Mouse (Mus musculus) granulocyte monocyte progenitor cell, adult 5-6 weeks (primary cell): ENCODE results near the gene Pigw. TPM values are rescaled to one million over a fixed set of nuclear protein-coding genes. Genes with fewer than 3 reads are reported as not detected.
A peak's percentile ranks its signal among the peaks of the same experiment; 100 is the strongest.

Source experiments
- ATAC-seq: replicated peaks from 2 replicates; pipeline ENCODE4 v1.8.0; 2016; ENCODE audit warnings: mild to moderate bottlenecking, moderate TSS enrichment, inconsistent platforms; ENCODE audit not compliant: poor library complexity, severe bottlenecking
- total RNA-seq, 2 experiments: library from RNA; stranded (forward) in 1 of 2; stranded (reverse) in 1 of 2; fragments of 200-712, 200-1000 nt in 1 of 2; fragments of >200 nt in 1 of 2; fragmentation: Nextera tagmentation in 1 of 2; gene quantifications; 2 replicates each; pipeline ENCODE4 v1.2.3; 2014 to 2017

Gene Pigw
- total RNA-seq (2014; fragmentation: Nextera tagmentation) (5.0 and 5.8 TPM in 2 replicates), total RNA-seq (2017) (7.8 and 8.3 TPM in 2 replicates)

DNA sequence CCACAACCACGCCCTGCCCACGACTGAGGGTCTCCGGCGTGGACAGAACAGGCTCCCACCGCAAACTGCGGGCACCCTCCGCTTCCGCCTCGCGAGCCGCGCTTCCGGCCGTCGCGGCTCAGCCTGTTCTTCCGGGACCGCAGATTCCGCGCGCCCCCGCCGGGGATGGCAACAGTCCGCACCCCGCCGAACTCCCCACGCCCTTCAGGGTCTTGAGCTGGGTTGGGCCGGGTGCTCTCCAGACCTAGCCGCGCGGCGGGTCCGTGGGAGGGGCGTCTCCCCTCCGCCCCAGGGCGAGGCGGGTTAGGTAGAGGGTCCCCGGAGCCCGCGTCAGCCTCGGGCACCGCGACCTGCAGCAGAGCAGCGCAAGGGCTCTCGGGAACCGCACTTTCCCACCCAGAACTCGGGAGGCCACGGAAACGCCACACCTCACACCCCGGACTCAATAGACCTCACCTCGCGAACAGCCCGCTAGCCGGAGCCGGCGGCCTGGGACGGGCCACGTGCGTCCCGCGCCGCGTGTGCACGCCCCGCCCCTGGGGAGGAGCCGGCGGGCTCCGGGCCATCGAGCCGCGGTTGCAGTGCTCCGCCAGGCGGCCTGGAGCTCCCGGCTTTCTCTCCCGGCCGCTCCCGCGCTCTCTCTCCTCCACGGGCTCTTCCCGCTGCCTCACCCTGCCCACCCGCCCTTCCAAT is at the start of gene Pigw, which contains the start of gene Myo19:
TSS of gene Pigw (minus strand) at position 514 of the 693 bp plus-strand sequence.
TSS of gene Myo19 (plus strand) at position 377 of the 693 bp plus-strand sequence.
- peak; percentile 79 for ATAC-seq

DNA sequence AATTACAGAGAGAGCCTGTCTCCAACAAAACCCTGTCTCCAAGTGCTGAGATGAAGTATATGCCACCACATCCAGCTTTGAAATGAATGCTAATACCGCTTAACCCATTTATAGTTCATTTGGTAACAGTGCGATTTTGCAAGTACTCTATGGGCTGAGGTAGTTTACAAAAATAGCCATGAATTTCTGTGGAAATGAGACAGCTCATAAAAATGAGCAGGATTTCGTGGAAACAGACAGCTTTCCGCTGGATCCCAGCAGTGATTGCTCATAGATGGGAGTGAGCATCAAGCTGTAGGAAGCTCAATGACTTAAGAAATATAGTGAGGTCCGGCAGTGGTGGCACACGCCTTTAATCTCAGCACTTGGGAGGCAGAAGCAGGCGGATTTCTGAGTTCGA is 40.9 kb upstream of the Pigw start:
- ATAC-seq = no peak

DNA sequence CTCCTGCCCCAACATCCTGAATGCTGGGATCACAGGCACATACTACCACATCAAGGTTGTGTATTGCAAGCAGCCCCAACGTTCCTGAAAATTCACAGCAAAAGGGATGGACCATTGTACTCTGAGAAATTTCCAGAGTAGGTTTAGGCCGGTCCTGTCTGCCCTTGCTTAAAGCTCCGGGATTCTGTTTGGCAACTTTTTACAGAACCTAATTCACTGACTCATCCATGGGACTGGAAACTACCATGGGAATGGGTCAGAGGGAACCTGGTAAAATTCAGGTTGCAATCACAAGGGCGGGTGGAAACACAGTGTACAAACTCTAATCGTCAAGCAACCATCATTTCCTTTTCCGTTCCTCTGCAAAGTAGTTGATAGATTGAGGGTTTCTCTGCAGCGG is 39.9 kb upstream of the Pigw start:
- no peak for ATAC-seq

DNA sequence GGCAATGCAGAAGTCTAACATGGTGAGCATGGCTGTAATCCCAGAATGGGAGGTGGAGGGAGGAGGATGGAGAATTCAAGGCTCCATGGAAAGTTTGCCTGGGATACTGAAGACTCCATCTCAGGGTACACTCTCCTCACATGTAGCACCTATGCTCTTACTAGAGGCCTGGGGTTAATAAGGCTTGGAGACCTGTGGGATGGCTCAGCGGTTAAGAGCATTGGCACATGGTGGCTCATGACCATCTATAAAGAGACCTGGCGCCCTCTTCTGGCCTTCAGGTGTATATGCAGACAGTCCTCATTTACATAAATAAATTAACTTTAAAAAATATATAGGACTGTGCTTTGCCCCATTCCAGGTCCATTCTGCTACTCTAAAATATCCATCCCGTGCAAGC is 39.2 kb upstream of the Pigw start:
- ATAC-seq = peak; percentile 38; the same call in 1 of the 2 replicates

DNA sequence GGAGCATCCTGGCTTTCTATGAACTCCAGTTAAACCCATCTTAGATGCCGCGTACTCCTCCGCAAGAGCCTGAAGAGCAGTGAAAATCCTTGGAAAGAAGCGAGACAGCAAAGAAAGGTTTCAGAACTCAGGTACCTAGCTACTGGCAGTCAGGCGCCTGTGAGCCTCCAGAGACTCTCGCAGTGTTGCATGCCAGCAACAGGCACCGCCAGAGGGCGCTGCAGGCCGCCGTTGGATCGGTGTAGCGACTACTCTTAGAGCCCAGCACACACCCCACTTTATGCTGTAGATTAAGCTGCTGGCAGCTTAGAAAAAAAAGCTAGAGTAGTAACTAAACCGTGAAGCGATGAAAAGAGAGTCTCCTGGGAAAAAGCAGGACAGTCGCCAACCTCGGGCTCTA is 38.3 kb upstream of the Pigw start:
- ATAC-seq = peak; percentile 56; the same call in 1 of the 2 replicates

DNA sequence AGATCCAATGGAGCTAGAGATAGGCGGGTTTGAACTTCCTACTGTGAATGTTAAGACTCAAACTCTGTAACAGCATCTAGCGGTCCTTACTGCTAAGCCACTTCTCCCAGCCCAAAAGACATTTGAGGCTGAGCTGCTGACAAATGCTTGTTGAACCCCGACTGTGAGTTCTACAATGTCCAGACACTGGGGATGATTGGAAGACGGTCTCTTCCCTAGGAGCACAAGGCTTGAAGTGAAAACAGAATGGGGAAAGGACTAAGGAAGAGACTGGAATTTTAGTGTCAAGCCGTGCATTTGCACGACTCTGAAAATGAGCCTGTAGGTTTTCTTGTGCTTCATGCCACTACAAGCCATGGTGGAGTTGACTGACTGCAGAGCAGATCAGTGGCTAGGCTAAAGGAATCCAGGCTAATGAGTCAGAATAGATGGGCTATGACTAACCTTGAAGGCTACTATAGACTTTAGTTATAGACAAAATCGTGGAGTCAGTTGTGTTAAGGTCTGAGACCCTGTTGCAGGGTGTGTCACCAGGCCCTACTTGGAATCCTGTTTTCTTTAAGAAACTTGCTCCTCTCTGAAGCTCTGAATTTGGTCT is 36.7 kb upstream of the Pigw start:
- ATAC-seq = no peak

DNA sequence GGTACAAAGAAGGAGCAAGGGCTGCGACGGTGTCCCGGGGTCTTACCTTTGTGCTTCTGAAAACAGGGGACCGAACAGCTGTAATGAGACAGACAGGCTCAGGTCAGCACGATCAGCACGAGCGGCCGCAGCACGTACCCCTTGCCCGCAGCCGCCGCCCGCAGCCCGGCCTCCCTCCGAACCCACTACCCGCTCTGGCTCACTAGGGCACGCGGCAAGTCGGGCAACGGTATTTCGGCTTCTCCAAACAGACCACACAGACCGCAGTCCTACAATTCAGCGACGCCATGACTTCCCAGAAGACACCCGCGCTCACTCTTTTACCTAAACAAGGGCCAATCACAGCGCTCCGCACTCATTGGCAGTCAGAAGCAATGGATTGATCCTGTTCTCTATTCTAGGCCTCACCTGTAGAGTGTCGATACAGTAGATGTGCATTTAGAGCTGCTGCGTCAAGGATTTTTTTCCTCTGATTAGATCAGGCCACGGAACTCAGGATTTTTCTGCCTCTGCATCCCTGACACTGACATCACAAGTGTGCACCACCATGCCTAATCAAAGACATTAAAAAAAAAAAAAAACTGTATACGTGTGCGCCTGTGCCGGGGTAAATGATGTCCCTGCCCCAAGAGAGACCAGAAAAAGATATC is 36.1 kb upstream of the Pigw start, which contains the start of gene Znhit3:
TSS of gene Znhit3 (minus strand) at position 314 of the 650 bp plus-strand sequence.
- peak; percentile 95 for ATAC-seq

DNA sequence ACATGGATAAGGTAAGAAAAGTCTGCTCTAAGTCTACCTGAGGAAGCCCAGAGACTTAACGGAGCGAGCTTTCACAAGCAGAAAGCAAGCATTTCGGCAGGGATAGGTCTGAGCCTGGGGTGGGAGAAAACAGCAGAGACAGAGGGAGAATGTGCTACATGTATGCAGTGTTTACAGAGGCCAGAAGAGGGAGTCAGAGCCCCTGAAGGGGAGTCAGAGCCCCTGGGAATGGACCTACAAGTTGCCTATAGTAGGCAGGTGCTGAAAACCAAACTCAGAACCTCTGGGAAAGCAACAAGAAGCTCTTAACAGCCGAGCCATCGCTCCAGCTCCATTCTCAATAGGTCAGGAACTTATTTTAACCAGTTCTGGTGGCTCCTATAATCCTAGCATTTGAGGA is 34.6 kb upstream of the Pigw start:
- peak; percentile 21; the same call in 1 of the 2 replicates for ATAC-seq

DNA sequence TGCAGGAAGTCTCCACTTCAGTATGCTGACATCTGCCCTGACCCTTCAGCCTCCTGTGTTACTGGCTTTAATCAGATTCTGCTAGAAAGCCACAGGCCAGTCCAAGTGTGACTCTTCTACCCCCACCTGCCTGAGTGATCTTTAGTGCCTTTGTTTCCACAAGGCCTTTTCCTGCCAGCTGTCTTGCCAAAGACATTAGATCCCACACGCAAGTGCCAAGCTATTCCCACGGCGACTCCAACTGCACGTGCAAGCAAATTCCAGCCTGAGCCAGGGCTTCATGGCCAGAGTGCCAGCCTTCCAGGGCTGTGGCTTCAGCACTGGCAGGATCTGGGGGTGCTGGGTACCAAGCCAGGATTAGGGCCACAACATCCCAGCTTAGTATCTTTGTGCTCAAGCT is 30.3 kb upstream of the Pigw start:
- no peak for ATAC-seq

DNA sequence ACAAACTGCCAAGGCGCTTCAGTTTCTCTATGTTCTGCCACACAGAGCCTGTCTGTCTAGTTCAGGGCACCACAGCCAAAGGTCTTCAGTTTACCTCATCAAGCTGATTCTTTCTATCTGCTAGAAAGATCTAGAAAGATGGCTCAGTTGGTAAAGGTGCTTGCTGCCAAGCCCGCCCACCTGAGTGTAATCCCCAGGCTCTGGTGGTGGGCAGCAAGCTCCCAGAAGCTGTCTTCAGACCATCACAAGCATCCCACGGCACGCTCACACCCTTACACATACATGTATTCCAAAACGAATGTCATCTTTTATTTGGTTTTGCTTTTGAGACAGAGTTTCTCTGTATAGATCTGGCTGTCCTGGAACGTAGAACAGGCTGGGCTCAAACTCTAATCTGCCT is 28.4 kb upstream of the Pigw start:
- no peak for ATAC-seq

DNA sequence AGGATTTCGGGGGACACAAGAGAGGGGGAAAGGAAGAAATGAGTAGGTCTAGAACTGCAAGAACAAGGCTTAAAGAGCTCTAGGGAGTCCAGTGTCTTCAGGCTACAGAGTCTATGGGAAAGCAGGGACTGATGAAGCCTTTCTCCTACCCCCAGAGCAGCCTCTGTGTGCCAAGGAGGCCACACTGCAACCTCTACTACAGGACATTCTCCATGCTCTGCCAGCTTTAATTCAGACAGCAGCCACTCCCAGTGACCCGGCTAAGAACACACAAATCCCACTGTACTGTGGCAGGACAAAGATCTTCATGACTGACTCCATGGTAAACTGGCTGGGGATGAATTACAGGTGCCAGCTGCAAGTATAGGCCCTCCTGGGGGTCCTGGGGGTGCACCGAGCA is 27.0 kb upstream of the Pigw start:
- ATAC-seq = no peak

DNA sequence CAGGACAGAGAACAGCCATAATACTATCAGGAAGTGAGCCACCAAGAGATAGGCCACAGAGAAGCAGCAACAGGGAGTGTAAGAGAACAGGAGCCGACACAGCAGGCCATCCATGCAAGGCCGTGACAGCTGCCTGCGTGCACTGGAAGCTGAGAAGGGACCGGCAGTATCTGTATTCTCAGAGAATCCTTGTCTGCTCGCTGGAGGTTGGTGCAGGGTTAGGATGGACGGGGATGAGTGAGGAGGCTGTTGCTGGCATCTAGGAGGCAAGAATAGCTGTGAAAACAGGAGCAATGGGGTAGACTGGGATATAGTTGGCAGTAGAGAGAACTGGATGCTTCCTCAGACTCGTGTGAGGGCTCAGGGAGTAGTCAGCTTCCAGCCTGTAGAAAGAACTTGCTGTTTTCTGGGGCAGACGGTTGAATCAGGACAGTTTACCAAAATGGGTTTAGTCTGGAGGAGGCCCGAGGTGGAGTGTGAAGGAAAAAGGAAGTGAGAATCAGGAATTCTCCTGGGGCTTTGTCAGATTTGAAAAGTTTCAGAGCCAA is 24.6 kb upstream of the Pigw start:
- no peak for ATAC-seq

DNA sequence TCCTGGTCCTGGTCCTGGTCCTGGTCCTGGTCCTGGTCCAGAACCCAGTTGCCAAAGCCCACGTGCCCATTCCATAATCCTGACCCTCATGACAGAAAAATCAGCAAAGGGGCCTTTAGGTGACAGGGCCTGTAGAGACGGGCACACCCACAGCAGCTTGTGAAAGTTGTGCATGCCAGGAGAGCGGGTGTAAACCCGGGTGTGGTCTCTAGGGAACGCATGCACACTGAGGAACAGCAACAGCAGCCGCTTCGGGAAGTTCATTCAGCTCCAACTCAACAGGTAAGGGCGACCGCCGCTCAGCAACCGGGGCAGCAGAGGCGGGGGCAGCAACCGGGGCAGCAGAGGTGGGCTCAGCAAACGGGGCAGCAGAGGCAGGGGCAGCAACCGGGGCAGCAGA is 13.0 kb upstream of the Pigw start:
- no peak for ATAC-seq

DNA sequence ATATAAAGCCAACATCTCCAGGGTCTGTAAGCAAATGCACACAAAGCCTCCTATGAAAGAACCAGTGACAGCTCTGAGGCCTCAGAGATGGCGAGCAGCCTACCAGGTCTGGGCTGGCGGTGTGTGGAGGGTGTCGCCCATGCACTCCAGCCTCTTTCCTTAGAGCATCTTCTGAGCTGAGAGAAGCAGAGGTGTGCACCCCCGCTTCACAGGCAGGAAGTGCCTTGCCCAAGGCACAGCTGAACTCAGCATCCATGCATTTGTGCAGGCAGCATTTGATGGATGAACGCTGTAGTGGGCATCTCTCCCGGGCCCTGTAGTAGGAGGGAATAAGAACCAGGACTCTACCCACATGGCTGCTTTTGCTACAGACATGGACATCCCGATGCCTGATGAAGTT is 11.6 kb upstream of the Pigw start:
- no peak for ATAC-seq

DNA sequence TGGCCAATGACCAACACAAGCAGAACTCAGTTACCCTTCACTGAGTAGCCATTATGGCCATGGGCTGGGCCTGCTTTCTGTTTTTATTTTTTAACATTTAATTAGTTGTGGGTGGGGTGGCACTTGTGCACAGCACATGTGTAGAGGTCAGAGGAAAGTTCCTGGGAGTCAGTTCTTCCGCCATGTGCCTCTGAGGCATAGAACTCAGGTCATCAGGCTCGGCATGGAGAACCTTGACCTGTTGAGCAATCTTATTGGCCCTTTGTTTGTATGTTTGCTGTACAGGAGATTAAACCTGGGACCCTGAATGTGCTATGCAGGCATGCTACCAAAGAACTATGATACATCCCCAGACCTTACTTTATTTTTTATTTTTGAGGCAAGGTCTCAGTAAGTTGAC is 9.4 kb upstream of the Pigw start:
- ATAC-seq = no peak

DNA sequence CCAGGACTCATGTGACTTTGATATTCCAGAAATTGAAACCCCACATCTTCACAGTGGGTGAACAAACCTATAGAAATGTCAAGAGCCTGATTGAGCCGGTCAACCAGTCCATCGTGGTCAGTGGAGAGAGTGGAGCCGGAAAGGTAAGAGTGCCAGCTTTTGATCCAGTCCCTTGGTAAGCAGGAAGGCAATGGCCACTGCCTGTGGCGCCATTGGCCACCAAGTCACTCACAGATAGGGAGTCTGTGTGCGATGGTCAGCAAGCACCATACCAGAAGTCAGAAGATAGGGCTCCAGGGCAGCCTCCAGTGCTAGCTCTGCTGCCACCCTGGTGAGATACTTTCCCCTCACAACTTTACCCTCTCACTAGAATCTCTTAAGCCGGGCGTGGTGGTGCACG is 7.9 kb upstream of the Pigw start:
- ATAC-seq = no peak

DNA sequence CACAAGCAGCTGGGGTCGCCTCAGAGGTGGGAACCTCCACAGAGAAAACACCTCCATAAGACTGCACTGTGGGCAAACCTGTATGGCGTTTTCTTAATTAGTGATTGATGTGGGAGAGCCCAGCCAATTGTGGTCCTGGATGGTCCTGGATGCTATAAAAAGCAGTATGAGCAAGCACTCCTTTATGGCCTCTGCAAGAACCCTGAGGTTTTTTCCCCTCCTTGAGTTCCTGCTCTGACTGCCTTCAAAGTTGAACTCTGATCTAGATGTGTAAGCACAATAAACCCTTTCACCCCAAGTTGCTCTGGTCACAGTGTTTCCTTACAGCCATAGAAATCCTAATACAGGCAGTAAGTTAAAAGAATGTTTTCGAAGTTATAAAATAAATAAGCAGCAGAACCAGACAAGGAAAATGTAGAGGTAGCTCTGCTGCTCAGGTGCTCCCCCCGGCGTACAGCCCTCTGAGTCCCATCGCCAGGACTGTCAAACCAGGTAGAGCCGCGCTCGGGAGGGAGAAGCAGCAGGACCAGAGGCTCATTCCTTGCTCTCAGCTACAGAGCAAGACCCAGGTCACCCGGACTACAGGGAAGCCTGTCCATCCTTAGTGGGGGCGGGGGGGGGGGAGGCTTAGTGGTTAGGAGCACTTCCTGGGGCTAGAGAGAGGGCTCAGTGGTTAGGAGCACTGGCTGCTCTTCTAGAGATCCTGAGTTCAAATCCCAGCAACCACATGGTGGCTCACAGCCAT is 6.9 kb upstream of the Pigw start:
- no peak for ATAC-seq

DNA sequence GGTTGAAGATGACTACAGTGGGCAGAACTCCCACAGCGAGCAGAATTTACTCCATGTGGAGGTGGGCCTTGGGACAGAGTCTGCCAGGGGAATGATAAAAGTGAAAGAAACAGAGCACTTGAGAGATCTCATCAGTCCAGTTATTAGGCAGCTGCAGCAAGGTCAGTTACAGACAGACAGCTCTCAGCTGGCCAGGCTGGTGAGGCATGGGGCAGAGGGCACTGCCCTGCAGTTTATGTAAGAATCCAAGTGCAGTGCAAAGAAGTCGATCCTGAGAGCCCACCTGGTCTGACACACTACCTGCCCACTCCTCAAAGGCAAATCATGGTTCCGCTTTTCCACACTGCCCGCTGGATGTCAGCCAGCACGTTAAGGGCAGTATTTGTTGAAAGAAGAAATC is 6.2 kb upstream of the Pigw start:
- no peak for ATAC-seq

DNA sequence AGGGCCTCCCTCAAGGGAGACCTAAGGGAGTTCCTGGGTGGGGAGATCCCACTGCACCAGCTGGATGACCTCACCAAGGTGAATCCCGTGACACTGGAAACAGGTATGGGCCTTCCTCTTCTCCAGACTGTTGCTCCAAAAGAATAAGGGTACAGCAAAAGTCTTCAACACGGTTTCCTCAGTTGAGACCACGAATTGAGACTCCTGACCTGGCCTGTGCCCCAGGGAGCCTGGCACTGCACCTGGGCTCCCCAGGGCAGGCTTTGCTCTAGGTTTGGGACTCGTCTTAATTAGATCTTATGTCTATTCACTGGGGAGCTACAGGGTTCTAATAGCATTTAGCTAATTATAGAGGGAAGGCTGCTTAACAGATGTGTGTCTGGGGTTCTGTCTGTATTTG is 5.2 kb upstream of the Pigw start:
- no peak for ATAC-seq

DNA sequence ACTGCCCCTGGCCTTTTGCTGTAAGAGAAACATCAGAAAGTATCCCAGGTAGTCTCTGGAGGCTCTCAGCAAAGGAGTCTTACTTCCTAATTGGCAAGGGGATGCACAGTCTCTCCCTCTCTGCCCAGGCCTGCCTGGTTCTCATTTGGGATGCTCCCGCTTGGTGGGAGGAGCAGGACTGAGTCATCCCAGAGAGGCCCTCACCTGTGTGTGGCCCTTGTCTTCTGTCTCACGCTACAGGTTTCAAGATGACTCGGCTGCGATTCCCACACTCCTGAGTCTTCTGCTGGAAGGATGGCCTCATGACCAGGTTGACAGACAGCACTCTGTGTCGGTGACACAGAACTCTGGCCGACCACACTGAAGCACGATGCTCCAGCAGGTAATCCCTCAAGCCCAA is 2.3 kb upstream of the Pigw start:
- ATAC-seq = no peak

DNA sequence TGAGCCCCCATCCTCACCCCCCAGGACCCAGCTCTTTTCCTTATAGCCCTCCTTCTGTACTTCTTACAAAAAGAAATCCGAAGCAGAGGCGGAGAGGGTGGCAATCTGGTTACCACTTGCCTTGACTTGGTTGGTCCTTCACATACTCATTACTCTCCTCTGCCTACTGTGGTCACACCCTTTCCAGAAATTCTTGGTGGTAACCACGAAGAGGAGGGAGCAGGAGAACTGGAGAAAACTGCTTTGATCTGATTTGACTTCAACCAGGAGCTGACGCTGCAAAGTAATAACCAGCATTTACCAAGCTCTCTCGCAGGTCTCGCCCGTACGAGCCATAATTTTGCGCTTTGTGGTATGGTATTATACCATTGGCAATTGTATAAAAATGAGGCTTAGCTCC is 886 bp upstream of the Pigw start:
- no peak for ATAC-seq
